Mouse (Mus musculus): Measurements from ENCODE around the gene Hand2. TPM values are rescaled to one million over a fixed set of nuclear protein-coding genes. Genes with fewer than 3 reads are reported as not detected.
A peak's percentile ranks its signal among the peaks of the same experiment; 100 is the strongest.

Gene Hand2
- polyA plus RNA-seq, 1 experiment from 2014 or later, result not detected

DNA sequence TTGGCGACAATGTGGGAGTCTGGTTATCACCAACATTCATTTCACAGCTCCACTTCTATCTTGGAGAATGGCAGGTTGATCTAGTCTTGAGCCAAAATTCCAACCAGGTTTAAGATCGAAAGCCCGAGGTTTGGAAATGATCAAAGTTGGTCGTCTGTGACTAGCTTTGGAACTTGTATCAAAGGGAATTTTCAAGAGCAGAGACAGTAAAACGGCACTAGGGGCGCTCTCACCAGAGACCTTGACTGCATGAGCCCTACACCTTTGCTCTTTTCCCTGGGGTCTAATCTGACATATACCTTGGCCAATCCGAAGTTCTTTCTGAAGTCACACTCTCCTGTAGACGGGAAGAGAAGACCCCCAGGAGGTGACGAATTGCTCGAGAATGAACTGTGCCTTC is 6.6 kb upstream of the Hand2 start:
- Histone ChIP-seq H3K9ac (no peak overlapping the region), H3K27ac (no peak overlapping the region), H3K4me3 (replicated peaks; ENCODE audit: low read length) (no peak overlapping the region), H3K36me3 (replicated peaks; ENCODE audit: control insufficient read depth, insufficient read depth) (no peaks in the 10 kb centered on the region), H3K4me2 (replicated peaks) (no peak overlapping the region), H3K27me3 (ENCODE audit: control insufficient read depth, insufficient read depth, low read length) (peaks cover 95% of the 10 kb centered on the region), H3K4me1 (replicated peaks; ENCODE audit: control insufficient read depth, insufficient read depth, low read length) (no peaks in the 10 kb centered on the region), H3K9me3 (ENCODE audit: control insufficient read depth, low read length) (no peaks in the 10 kb centered on the region)
- under 1% methylated on average over 10 of the region's 10 CpGs for WGBS
- no peak for ATAC-seq (ENCODE audit: low FRiP score)
- no peak for DNase-seq (ENCODE audit: low spot score)

DNA sequence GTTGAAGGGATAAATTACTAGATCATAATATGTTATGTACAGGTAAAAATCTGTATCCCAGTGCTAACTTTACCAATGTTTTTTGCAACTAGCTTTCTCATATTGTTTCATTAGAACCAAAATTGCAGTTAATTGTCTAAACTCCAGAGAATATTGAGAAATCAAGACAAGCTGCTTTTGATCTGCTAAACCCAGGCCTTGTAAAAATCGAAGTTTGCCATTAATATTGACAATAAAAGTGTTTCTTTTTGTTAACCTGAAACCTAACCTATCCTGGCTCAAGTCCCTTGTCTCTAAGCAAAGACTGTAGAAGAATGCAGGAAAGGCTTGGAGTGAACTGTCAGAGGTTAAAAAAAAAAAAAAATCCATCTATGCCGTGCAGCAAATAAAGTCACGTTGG is 5.3 kb upstream of the Hand2 start:
- ATAC-seq (ENCODE audit: low FRiP score) (no peak), DNase-seq (ENCODE audit: low spot score) (no peak)
- no peaks in the 10 kb centered on the region for H3K9me3 ChIP-seq (ENCODE audit: control insufficient read depth, low read length)
- H3K4me2 ChIP-seq (replicated peaks), result no peak overlapping the region
- H3K4me1 ChIP-seq (replicated peaks; ENCODE audit: control insufficient read depth, insufficient read depth, low read length), result no peaks in the 10 kb centered on the region
- no peak overlapping the region for H3K4me3 ChIP-seq (replicated peaks; ENCODE audit: low read length)
- H3K9ac ChIP-seq, result no peak overlapping the region
- WGBS, result 4% methylated on average over 3 of the region's 3 CpGs
- H3K27ac ChIP-seq, result no peak overlapping the region
- no peaks in the 10 kb centered on the region for H3K36me3 ChIP-seq (replicated peaks; ENCODE audit: control insufficient read depth, insufficient read depth)
- H3K27me3 ChIP-seq (ENCODE audit: control insufficient read depth, insufficient read depth, low read length), result peaks cover 97% of the 10 kb centered on the region

- Histone ChIP-seq H3K9me3 (ENCODE audit: control insufficient read depth, low read length) (no peaks in the 10 kb centered on the region), H3K36me3 (replicated peaks; ENCODE audit: control insufficient read depth, insufficient read depth) (no peaks in the 10 kb centered on the region), H3K4me2 (replicated peaks) (no peak overlapping the region), H3K9ac (no peak overlapping the region), H3K4me1 (replicated peaks; ENCODE audit: control insufficient read depth, insufficient read depth, low read length) (peaks cover 10% of the 10 kb centered on the region; the same call in 1 of the 2 replicates), H3K27me3 (ENCODE audit: control insufficient read depth, insufficient read depth, low read length) (peaks cover 97% of the 10 kb centered on the region), H3K27ac (no peak overlapping the region), H3K4me3 (replicated peaks; ENCODE audit: low read length) (no peak overlapping the region)
- DNase-seq (ENCODE audit: low spot score) (no peak), ATAC-seq (ENCODE audit: low FRiP score) (no peak)
Measured at GRCm38 (mm10) chr8:57317107-57317506, 3.7 kb upstream of the Hand2 start.

GRCm38 (mm10) chr8:57317890-57318480 is 2.8 kb upstream of the Hand2 start:
- DNase-seq (ENCODE audit: low spot score) (no peak), ATAC-seq (ENCODE audit: low FRiP score) (no peak)
- Histone ChIP-seq H3K4me3 (replicated peaks; ENCODE audit: low read length) (no peak overlapping the region), H3K4me2 (replicated peaks) (no peak overlapping the region), H3K36me3 (replicated peaks; ENCODE audit: control insufficient read depth, insufficient read depth) (no peaks in the 10 kb centered on the region), H3K27me3 (ENCODE audit: control insufficient read depth, insufficient read depth, low read length) (peaks cover 97% of the 10 kb centered on the region), H3K4me1 (replicated peaks; ENCODE audit: control insufficient read depth, insufficient read depth, low read length) (peaks cover 10% of the 10 kb centered on the region; the same call in 1 of the 2 replicates), H3K27ac (no peak overlapping the region), H3K9me3 (ENCODE audit: control insufficient read depth, low read length) (no peaks in the 10 kb centered on the region), H3K9ac (no peak overlapping the region)
- WGBS, result 2% methylated on average over 5 of the region's 5 CpGs

- H3K27me3 ChIP-seq (ENCODE audit: control insufficient read depth, insufficient read depth, low read length), result peaks cover 95% of the 10 kb centered on the region
- no peak overlapping the region for H3K9ac ChIP-seq
- peaks cover 10% of the 10 kb centered on the region; the same call in 1 of the 2 replicates for H3K4me1 ChIP-seq (replicated peaks; ENCODE audit: control insufficient read depth, insufficient read depth, low read length)
- no peak overlapping the region for H3K4me3 ChIP-seq (replicated peaks; ENCODE audit: low read length)
- ATAC-seq (ENCODE audit: low FRiP score) (no peak), DNase-seq (ENCODE audit: low spot score) (no peak)
- no peak overlapping the region for H3K4me2 ChIP-seq (replicated peaks)
- H3K27ac ChIP-seq, result no peak overlapping the region
- 1% methylated on average over 17 of the region's 17 CpGs for WGBS
- H3K9me3 ChIP-seq (ENCODE audit: control insufficient read depth, low read length), result no peaks in the 10 kb centered on the region
- H3K36me3 ChIP-seq (replicated peaks; ENCODE audit: control insufficient read depth, insufficient read depth), result no peaks in the 10 kb centered on the region
Measured at GRCm38 (mm10) chr8:57319092-57319980, 1.4 kb upstream of the Hand2 start.

DNA sequence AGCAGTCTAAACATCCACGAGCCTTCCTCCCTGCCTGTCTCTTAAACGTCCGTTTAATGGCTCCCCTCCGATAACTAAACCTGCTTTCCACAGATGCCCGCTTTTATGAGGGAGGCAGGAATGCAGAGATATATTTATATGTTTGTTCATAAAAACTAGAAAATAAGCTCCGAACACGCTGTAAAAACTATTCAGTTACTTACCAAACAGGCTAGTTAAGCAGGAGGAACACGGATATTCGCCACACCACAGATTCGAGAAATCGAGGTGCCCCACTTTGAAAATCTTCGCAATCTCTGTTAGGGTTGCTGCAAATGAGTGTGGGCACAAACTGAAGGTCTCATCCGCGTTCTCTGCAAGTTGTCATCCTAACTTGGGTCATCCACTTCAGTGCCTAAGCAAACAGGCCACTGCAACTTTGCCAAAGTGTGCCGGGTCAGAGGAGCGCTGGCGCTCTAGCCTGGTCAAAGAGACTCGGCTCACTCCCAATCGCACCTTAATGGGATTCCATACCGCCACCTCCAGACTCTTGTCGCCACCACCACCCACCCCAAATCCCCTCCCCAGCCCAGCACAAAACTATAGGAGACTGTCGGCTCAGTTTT is 700 bp upstream of the Hand2 start:
- H3K27ac ChIP-seq, result no peak overlapping the region
- H3K9ac ChIP-seq, result no peak overlapping the region
- H3K4me2 ChIP-seq (replicated peaks), result no peak overlapping the region
- peaks cover 94% of the 10 kb centered on the region for H3K27me3 ChIP-seq (ENCODE audit: control insufficient read depth, insufficient read depth, low read length)
- WGBS, result under 1% methylated on average over 22 of the region's 22 CpGs
- ATAC-seq (ENCODE audit: low FRiP score) (no peak), DNase-seq (ENCODE audit: low spot score) (no peak)
- no peak overlapping the region for H3K4me3 ChIP-seq (replicated peaks; ENCODE audit: low read length)
- no peaks in the 10 kb centered on the region for H3K9me3 ChIP-seq (ENCODE audit: control insufficient read depth, low read length)
- H3K4me1 ChIP-seq (replicated peaks; ENCODE audit: control insufficient read depth, insufficient read depth, low read length), result peaks cover 10% of the 10 kb centered on the region; the same call in 1 of the 2 replicates
- no peaks in the 10 kb centered on the region for H3K36me3 ChIP-seq (replicated peaks; ENCODE audit: control insufficient read depth, insufficient read depth)

- peak overlapping the region; percentile 43 for H3K4me2 ChIP-seq (replicated peaks)
- WGBS, result under 1% methylated on average over 55 of the region's 64 CpGs
- no peak overlapping the region for H3K27ac ChIP-seq
- peaks cover 10% of the 10 kb centered on the region; the same call in 1 of the 2 replicates for H3K4me1 ChIP-seq (replicated peaks; ENCODE audit: control insufficient read depth, insufficient read depth, low read length)
- no peak overlapping the region for H3K9ac ChIP-seq
- DNase-seq (ENCODE audit: low spot score) (no peak), ATAC-seq (ENCODE audit: low FRiP score) (peak; percentile 46; the same call in 1 of the 2 replicates)
- no peaks in the 10 kb centered on the region for H3K36me3 ChIP-seq (replicated peaks; ENCODE audit: control insufficient read depth, insufficient read depth)
- no peaks in the 10 kb centered on the region for H3K9me3 ChIP-seq (ENCODE audit: control insufficient read depth, low read length)
- H3K4me3 ChIP-seq (replicated peaks; ENCODE audit: low read length), result peak overlapping the region; percentile 25
- H3K27me3 ChIP-seq (ENCODE audit: control insufficient read depth, insufficient read depth, low read length), result peaks cover 94% of the 10 kb centered on the region
Measured at GRCm38 (mm10) chr8:57321898-57322895, 1.4 kb downstream of the Hand2 start.

DNA sequence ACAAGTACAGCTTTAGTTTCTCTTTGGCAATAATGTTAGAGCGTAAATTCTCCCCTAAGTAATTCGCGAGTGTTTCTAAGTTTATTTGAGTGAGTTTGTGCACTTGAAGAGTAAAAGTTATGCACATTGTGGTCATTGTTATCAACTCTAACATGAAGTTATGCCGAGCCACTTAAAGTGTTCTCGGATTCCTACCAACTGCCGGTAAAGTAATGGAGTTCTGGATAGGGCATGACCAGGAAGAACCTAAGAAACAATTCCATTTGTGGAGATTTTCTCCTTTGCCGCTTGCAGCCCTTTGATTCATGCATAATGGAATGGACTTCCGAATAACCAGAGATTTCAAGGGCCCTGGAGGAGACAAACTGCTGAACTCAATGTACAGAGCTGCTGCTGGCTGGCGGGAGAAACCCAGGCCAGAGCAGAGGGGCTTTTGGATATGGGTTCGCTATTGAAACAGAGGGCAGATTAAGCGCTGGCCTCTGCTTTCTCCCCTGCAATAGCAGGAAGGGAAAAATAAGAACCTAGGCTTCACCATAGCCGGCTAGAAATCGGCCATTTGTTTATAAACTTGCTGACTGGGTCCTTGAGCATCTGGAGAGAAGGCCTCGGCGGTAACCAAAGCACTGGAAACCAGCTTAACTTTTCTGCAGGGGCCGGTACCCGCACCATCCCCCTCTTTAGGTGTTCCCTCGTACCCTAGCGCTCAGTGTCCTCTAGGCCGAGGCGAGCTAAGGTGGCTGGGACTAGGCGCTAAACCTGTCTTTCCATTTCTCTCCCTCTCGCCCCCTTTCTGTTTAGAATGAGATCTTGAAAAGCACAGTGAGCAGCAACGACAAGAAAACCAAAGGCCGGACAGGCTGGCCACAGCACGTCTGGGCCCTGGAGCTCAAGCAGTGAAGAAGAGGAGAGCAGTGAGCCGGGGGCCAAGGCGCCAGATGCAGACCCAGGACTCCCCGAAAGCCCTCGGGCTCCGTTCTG is 2.5 kb downstream of the Hand2 start:
- ATAC-seq (ENCODE audit: low FRiP score) (no peak), DNase-seq (ENCODE audit: low spot score) (no peak)
- H3K4me1 ChIP-seq (replicated peaks; ENCODE audit: control insufficient read depth, insufficient read depth, low read length), result peaks cover 10% of the 10 kb centered on the region; the same call in 1 of the 2 replicates
- no peaks in the 10 kb centered on the region for H3K9me3 ChIP-seq (ENCODE audit: control insufficient read depth, low read length)
- H3K36me3 ChIP-seq (replicated peaks; ENCODE audit: control insufficient read depth, insufficient read depth), result no peaks in the 10 kb centered on the region
- under 1% methylated on average over 31 of the region's 31 CpGs for WGBS
- H3K9ac ChIP-seq, result no peak overlapping the region
- H3K4me3 ChIP-seq (replicated peaks; ENCODE audit: low read length), result no peak overlapping the region
- H3K27me3 ChIP-seq (ENCODE audit: control insufficient read depth, insufficient read depth, low read length), result peaks cover 94% of the 10 kb centered on the region
- no peak overlapping the region for H3K4me2 ChIP-seq (replicated peaks)
- H3K27ac ChIP-seq, result no peak overlapping the region

Measured in hindbrain, embryonic 14.5 days (tissue).